In genomic region chr15:102192271-102192812, GRCm38 (mm10) we compare ENCODE assay signal across 18 mouse cellular contexts. TPM values are rescaled to one million over a fixed set of nuclear protein-coding genes. Genes with fewer than 3 reads are reported as not detected.
A peak's percentile ranks its signal among the peaks of the same experiment; 100 is the strongest.
DNase-seq lines count a peak whose midpoint lies in the region; ATAC-seq and TF ChIP-seq lines count a peak whose summit lies in the region.
"Had no signal": no experiment of that assay in that cellular context is flagged by ENCODE, and none has a peak within 500 bp of the region (broad histone marks: within the 10 kb centered on the region; RNA-seq: fewer than 3 reads in every experiment).

No protein-coding gene starts in this region.

- peak overlapping the region; percentile 40 for H3K9ac ChIP-seq in hindbrain, embryonic 13.5 days
- H3K9ac ChIP-seq in hindbrain, embryonic 16.5 days (ENCODE audit: low read depth, low read length): no peak overlapping the region
- no peak overlapping the region for H3K9ac ChIP-seq in CH12.LX (ENCODE audit: insufficient read depth, low read depth)
- H3K9ac ChIP-seq: forebrain, embryonic 15.5 days had no signal

- no peak for ATAC-seq in hindbrain, embryonic 13.5 days (ENCODE audit: low FRiP score)
- ATAC-seq in hindbrain, embryonic 16.5 days: no peak
- ATAC-seq in granulocyte monocyte progenitor cell, adult 5-6 weeks (replicated peaks; ENCODE audit: poor library complexity, severe bottlenecking): peak; percentile 88
- ATAC-seq in megakaryocyte progenitor cell, adult 5-6 weeks (replicated peaks; ENCODE audit: poor library complexity): peak; percentile 63
- ATAC-seq: forebrain, embryonic 15.5 days had no signal

- H3K36me3 ChIP-seq in hindbrain, embryonic 13.5 days: 0 out of 2 replicates have a peak, but pooled peaks cover 4% of the 10 kb centered on the region
- no peaks in the 10 kb centered on the region for H3K36me3 ChIP-seq in hindbrain, embryonic 16.5 days (ENCODE audit: control insufficient read depth, insufficient read depth, low read length)
- no peaks in the 10 kb centered on the region for H3K36me3 ChIP-seq in CH12.LX (replicated peaks in 1 of 2; ENCODE audit: control insufficient read depth in 1 of 2, insufficient read depth in 1 of 2, low read length in 1 of 2)
- H3K36me3 ChIP-seq: forebrain, embryonic 15.5 days had no signal

- H3K4me3 ChIP-seq in hindbrain, embryonic 13.5 days: no peak overlapping the region
- H3K4me3 ChIP-seq in hindbrain, embryonic 16.5 days (ENCODE audit: low read length): no peak overlapping the region
- H3K4me3 ChIP-seq in CH12.LX (replicated peaks in 1 of 3; ENCODE audit: low read depth in 2 of 3, low read length in 2 of 3, poor library complexity in 1 of 3): no peak overlapping the region
- H3K4me3 ChIP-seq: erythroblast, embryonic 14.5 days; forebrain, embryonic 15.5 days had no signal

- DNase-seq in CH12.LX (ENCODE audit: extremely low read depth) (peak; percentile 42), MN1 (ENCODE audit: low spot score) (no peak)
- no peak for DNase-seq in thymus, postnatal 4 days
- no peak for DNase-seq in thymus, adult 18-20 months
- DNase-seq: adrenal gland, adult 2 months; cerebellum, adult 9-11 months; heart, postnatal 36 days; kidney, postnatal 10 days; lung, adult 18-20 months; spleen, adult 18-20 months had no signal

- no peaks in the 10 kb centered on the region for H3K79me2 ChIP-seq in CH12.LX (replicated peaks; ENCODE audit: control insufficient read depth, extremely low read depth, insufficient read depth, poor library complexity, severe bottlenecking)

- no peaks in the 10 kb centered on the region for H3K9me3 ChIP-seq in hindbrain, embryonic 13.5 days
- no peaks in the 10 kb centered on the region for H3K9me3 ChIP-seq in hindbrain, embryonic 16.5 days (ENCODE audit: control insufficient read depth, low read length)
- H3K9me3 ChIP-seq in CH12.LX (replicated peaks; ENCODE audit: low read length): no peaks in the 10 kb centered on the region
- H3K9me3 ChIP-seq: forebrain, embryonic 15.5 days had no signal

- TF ChIP-seq RAD21 in CH12.LX (IDR thresholded peaks at IDR 0.05; ENCODE audit: low read depth, low read length): no peak

- TF ChIP-seq POLR2A in CH12.LX (IDR thresholded peaks at IDR 0.05; ENCODE audit: low read depth, low read length): no peak

- in situ Hi-C loops in CH12.LX (cut with MboI; ENCODE audit: low pct_ligation_motif_present, low pct_unique_long_range_greater_than_20kb, low sequenced_read_pairs): no loop called here

- no peak overlapping the region for H3K27ac ChIP-seq in hindbrain, embryonic 13.5 days
- H3K27ac ChIP-seq in hindbrain, embryonic 16.5 days (ENCODE audit: low read depth, low read length): no peak overlapping the region
- H3K27ac ChIP-seq in CH12.LX (ENCODE audit: insufficient read depth, low read depth): no peak overlapping the region
- H3K27ac ChIP-seq: forebrain, embryonic 15.5 days had no signal

- 80% methylated on average over 7 of the region's 7 CpGs for WGBS in hindbrain, embryonic 13.5 days
- WGBS in hindbrain, embryonic 16.5 days: 73% methylated on average over 7 of the region's 7 CpGs

- H3K4me2 ChIP-seq in hindbrain, embryonic 13.5 days: no peak overlapping the region
- H3K4me2 ChIP-seq in hindbrain, embryonic 16.5 days (ENCODE audit: low read length): no peak overlapping the region
- H3K4me2 ChIP-seq in CH12.LX (ENCODE audit: insufficient read depth, low read depth, poor library complexity, severe bottlenecking): peak overlapping the region; percentile 2
- H3K4me2 ChIP-seq: forebrain, embryonic 15.5 days; heart, embryonic 11.5 days had no signal

- no peak for TF ChIP-seq CTCF in CH12.LX (conservative IDR thresholded peaks at IDR 0.05 in 1 of 2, IDR thresholded peaks at IDR 0.05 in 1 of 2; ENCODE audit: low read depth in 2 of 2, low read length in 2 of 2)

- no peaks in the 10 kb centered on the region for H3K27me3 ChIP-seq in hindbrain, embryonic 13.5 days
- H3K27me3 ChIP-seq in hindbrain, embryonic 16.5 days (replicated peaks; ENCODE audit: control insufficient read depth, insufficient read depth, low read length): no peaks in the 10 kb centered on the region
- peaks cover 2% of the 10 kb centered on the region for H3K27me3 ChIP-seq in CH12.LX (replicated peaks)
- H3K27me3 ChIP-seq: forebrain, embryonic 15.5 days had no signal

- peak; percentile 61 for TF ChIP-seq EP300 in CH12.LX (IDR thresholded peaks at IDR 0.05; ENCODE audit: low read length)

- no peaks in the 10 kb centered on the region for H3K4me1 ChIP-seq in hindbrain, embryonic 13.5 days (replicated peaks)
- no peaks in the 10 kb centered on the region for H3K4me1 ChIP-seq in hindbrain, embryonic 16.5 days (ENCODE audit: control insufficient read depth, insufficient read depth, low read depth, low read length)
- peaks cover 17 to 59% of the 10 kb centered on the region in 2 experiments for H3K4me1 ChIP-seq in CH12.LX (ENCODE audit: control insufficient read depth in 1 of 2, insufficient read depth in 2 of 2)
- H3K4me1 ChIP-seq: forebrain, embryonic 15.5 days had no signal

- dilution Hi-C loops in CH12.LX (cut with MboI; ENCODE audit: extremely low pct_ligation_motif_present, extremely low pct_unique_long_range_greater_than_20kb, low sequenced_read_pairs): no loop called here

TF ChIP-seq in CH12.LX, 34 proteins besides CTCF, POLR2A, EP300 and RAD21 (continues in another document):
- TF ChIP-seq ETS1 (conservative IDR thresholded peaks at IDR 0.05; ENCODE audit: low read depth, low read length): peak; percentile 34; the same call in 1 of the 2 replicates
- no peak; the same call in 1 of the 2 replicates for TF ChIP-seq SIN3A (IDR thresholded peaks at IDR 0.05; ENCODE audit: low read length)
- no peak for TF ChIP-seq CHD2 (IDR thresholded peaks at IDR 0.05; ENCODE audit: low read length)
- TF ChIP-seq ELF1 (IDR thresholded peaks at IDR 0.05; ENCODE audit: low read depth, low read length): no peak
- TF ChIP-seq MXI1 (IDR thresholded peaks at IDR 0.05; ENCODE audit: low read depth, low read length): no peak
- no peak for TF ChIP-seq PAX5 (IDR thresholded peaks at IDR 0.05; ENCODE audit: low read length)
- TF ChIP-seq MAZ (IDR thresholded peaks at IDR 0.05; ENCODE audit: low read depth, low read length): no peak

RNA-seq across cellular contexts. Expression of gene Zfp740, which starts 10.7 kb away (rescaled TPM):
- polyA plus RNA-seq in hindbrain, embryonic 13.5 days (2015; fragmentation: Nextera tagmentation; extraction: Ambion mirVana): 68.8 and 71.7 TPM in 2 replicates
- polyA plus RNA-seq in hindbrain, embryonic 16.5 days (2015; fragmentation: Nextera tagmentation; extraction: Ambion mirVana): 39.6 and 51.0 TPM in 2 replicates
- total RNA-seq in CH12.LX (2012; rRNA removed) (30.5 and 32.1 TPM in 2 replicates), CH12.LX (2014; rRNA removed) (46.1 and 51.9 TPM in 2 replicates)
- polyA plus RNA-seq in CH12.LX (2012; ENCODE audit: insufficient read length, low read depth): 37.4 and 38.7 TPM in 2 replicates
- total RNA-seq in granulocyte monocyte progenitor cell, adult 5-6 weeks (2014; fragmentation: Nextera tagmentation): 48.7 and 68.9 TPM in 2 replicates
- 23.8 and 27.8 TPM in 2 replicates for total RNA-seq in granulocyte monocyte progenitor cell, adult 5-6 weeks (2017)
- total RNA-seq in megakaryocyte progenitor cell, adult 5-6 weeks (2015): 19.7 and 28.7 TPM in 2 replicates
- total RNA-seq in megakaryocyte progenitor cell, adult 5-6 weeks (2017): 28.3 and 29.5 TPM in 2 replicates

RNA-seq across cellular contexts. Expression of gene Csad, which starts 12.2 kb away (rescaled TPM):
- 43.2 and 44.5 TPM in 2 replicates for polyA plus RNA-seq in hindbrain, embryonic 13.5 days (2015; fragmentation: Nextera tagmentation; extraction: Ambion mirVana)
- 35.5 and 43.3 TPM in 2 replicates for polyA plus RNA-seq in hindbrain, embryonic 16.5 days (2015; fragmentation: Nextera tagmentation; extraction: Ambion mirVana)
- total RNA-seq in CH12.LX (2012; rRNA removed): 2.8 and 4.7 TPM in 2 replicates
- total RNA-seq in CH12.LX (2014; rRNA removed): 3.6 and 3.7 TPM in 2 replicates
- polyA plus RNA-seq in CH12.LX (2012; ENCODE audit: insufficient read length, low read depth): 3.8 and 4.2 TPM in 2 replicates
- 17.0 and 18.1 TPM in 2 replicates for total RNA-seq in granulocyte monocyte progenitor cell, adult 5-6 weeks (2014; fragmentation: Nextera tagmentation)
- total RNA-seq in granulocyte monocyte progenitor cell, adult 5-6 weeks (2017): 7.5 and 23.4 TPM in 2 replicates
- total RNA-seq in megakaryocyte progenitor cell, adult 5-6 weeks (2015): 6.3 and 10.2 TPM in 2 replicates
- total RNA-seq in megakaryocyte progenitor cell, adult 5-6 weeks (2017): 6.4 and 8.1 TPM in 2 replicates

RNA-seq across cellular contexts. Expression of gene Itgb7, which starts 39.4 kb away (rescaled TPM):
- polyA plus RNA-seq in hindbrain, embryonic 13.5 days (2015; fragmentation: Nextera tagmentation; extraction: Ambion mirVana): 0.45 and 1.5 TPM in 2 replicates
- 1.1 and 2.0 TPM in 2 replicates for polyA plus RNA-seq in hindbrain, embryonic 16.5 days (2015; fragmentation: Nextera tagmentation; extraction: Ambion mirVana)
- total RNA-seq in CH12.LX (2012; rRNA removed) (10.1 and 17.7 TPM in 2 replicates), CH12.LX (2014; rRNA removed) (1.8 and 3.7 TPM in 2 replicates)
- 2.8 and 4.2 TPM in 2 replicates for polyA plus RNA-seq in CH12.LX (2012; ENCODE audit: insufficient read length, low read depth)
- total RNA-seq in granulocyte monocyte progenitor cell, adult 5-6 weeks (2014; fragmentation: Nextera tagmentation): 7.4 and 42.7 TPM in 2 replicates
- 15.2 and 31.6 TPM in 2 replicates for total RNA-seq in granulocyte monocyte progenitor cell, adult 5-6 weeks (2017)
- 26.6 and 29.2 TPM in 2 replicates for total RNA-seq in megakaryocyte progenitor cell, adult 5-6 weeks (2015)
- total RNA-seq in megakaryocyte progenitor cell, adult 5-6 weeks (2017): 36.7 and 44.6 TPM in 2 replicates

RNA-seq across cellular contexts. Expression of gene Soat2, which starts 42.0 kb away (rescaled TPM):
- polyA plus RNA-seq in hindbrain, embryonic 13.5 days (2015; fragmentation: Nextera tagmentation; extraction: Ambion mirVana): 0.14 TPM in 1 of 2 replicates, not detected in the other
- not detected in 2 replicates for polyA plus RNA-seq in hindbrain, embryonic 16.5 days (2015; fragmentation: Nextera tagmentation; extraction: Ambion mirVana)
- total RNA-seq in CH12.LX (2012; rRNA removed): 3.7 and 10.4 TPM in 2 replicates
- total RNA-seq in CH12.LX (2014; rRNA removed): 0.09 and 0.28 TPM in 2 replicates
- 0.56 and 0.65 TPM in 2 replicates for polyA plus RNA-seq in CH12.LX (2012; ENCODE audit: insufficient read length, low read depth)
- total RNA-seq in granulocyte monocyte progenitor cell, adult 5-6 weeks (2014; fragmentation: Nextera tagmentation): 0.85 and 0.97 TPM in 2 replicates
- total RNA-seq in granulocyte monocyte progenitor cell, adult 5-6 weeks (2017): 0.15 and 0.56 TPM in 2 replicates
- total RNA-seq in megakaryocyte progenitor cell, adult 5-6 weeks (2015): 0.73 and 1.9 TPM in 2 replicates
- total RNA-seq in megakaryocyte progenitor cell, adult 5-6 weeks (2017): 1.2 and 3.3 TPM in 2 replicates
- total RNA-seq: heart, postnatal 36 days had no signal
- polyA plus RNA-seq: forebrain, embryonic 15.5 days; neural tube, embryonic 14.5 days had no signal

RNA-seq across cellular contexts. Expression of gene Igfbp6, which starts 48.2 kb away (rescaled TPM):
- 0.49 and 1.2 TPM in 2 replicates for polyA plus RNA-seq in hindbrain, embryonic 13.5 days (2015; fragmentation: Nextera tagmentation; extraction: Ambion mirVana)
- 3.9 and 4.4 TPM in 2 replicates for polyA plus RNA-seq in hindbrain, embryonic 16.5 days (2015; fragmentation: Nextera tagmentation; extraction: Ambion mirVana)
- total RNA-seq in CH12.LX (2012; rRNA removed): 0.38 TPM in 1 of 2 replicates, not detected in the other
- total RNA-seq in CH12.LX (2014; rRNA removed): not detected in 2 replicates
- not detected in 2 replicates for polyA plus RNA-seq in CH12.LX (2012; ENCODE audit: insufficient read length, low read depth)
- total RNA-seq in granulocyte monocyte progenitor cell, adult 5-6 weeks (2014; fragmentation: Nextera tagmentation): not detected in 2 replicates
- not detected in 2 replicates for total RNA-seq in granulocyte monocyte progenitor cell, adult 5-6 weeks (2017)
- not detected in 2 replicates for total RNA-seq in megakaryocyte progenitor cell, adult 5-6 weeks (2015)
- not detected in 2 replicates for total RNA-seq in megakaryocyte progenitor cell, adult 5-6 weeks (2017)

Comparison
In these comparisons a context has a peak if more than half of its experiments do, and no peak if none do; other contexts are left out.
1. ATAC-seq: peak in granulocyte monocyte progenitor cell, adult 5-6 weeks (single experiment) and megakaryocyte progenitor cell, adult 5-6 weeks (single experiment); none in hindbrain, embryonic 13.5 days (single experiment) and hindbrain, embryonic 16.5 days (single experiment).